Mouse (Mus musculus): ENCODE measurements around the gene Tgfb1.

Gene Tgfb1

GRCm38 (mm10) chr7:25736920-25737319 is 50.1 kb downstream of the Tgfb1 start:
- no peak for DNase-seq (ENCODE audit: low spot score in 2 of 2)

- DNase-seq (ENCODE audit: low spot score in 2 of 2) = no peak
These were observed 51.5 kb downstream of the Tgfb1 start for GRCm38 (mm10) chr7:25738277-25738676.

- DNase-seq (ENCODE audit: low spot score in 2 of 2) = no peak
These were observed 60.0 kb downstream of the Tgfb1 start for GRCm38 (mm10) chr7:25746844-25747243.

GRCm38 (mm10) chr7:25753076-25753475 is 66.3 kb downstream of the Tgfb1 start:
- no peak for DNase-seq (ENCODE audit: low spot score in 2 of 2)

- DNase-seq (ENCODE audit: low spot score in 2 of 2) = peak in 1 of 2 experiments; percentile 8
These were observed 67.0 kb downstream of the Tgfb1 start for GRCm38 (mm10) chr7:25753643-25754438.

- DNase-seq (ENCODE audit: low spot score in 2 of 2) = no peak
These were observed 67.6 kb downstream of the Tgfb1 start for GRCm38 (mm10) chr7:25754439-25754737.
